Mouse (Mus musculus): Measurements from ENCODE around the gene Prrt2. TPM values are rescaled to one million over a fixed set of nuclear protein-coding genes. Genes with fewer than 3 reads are reported as not detected.
A peak's percentile ranks its signal among the peaks of the same experiment; 100 is the strongest.

Gene Prrt2
- 1.0 and 1.3 TPM in 2 replicates for polyA plus RNA-seq (2015; fragmentation: Nextera tagmentation; extraction: Ambion mirVana)

DNA sequence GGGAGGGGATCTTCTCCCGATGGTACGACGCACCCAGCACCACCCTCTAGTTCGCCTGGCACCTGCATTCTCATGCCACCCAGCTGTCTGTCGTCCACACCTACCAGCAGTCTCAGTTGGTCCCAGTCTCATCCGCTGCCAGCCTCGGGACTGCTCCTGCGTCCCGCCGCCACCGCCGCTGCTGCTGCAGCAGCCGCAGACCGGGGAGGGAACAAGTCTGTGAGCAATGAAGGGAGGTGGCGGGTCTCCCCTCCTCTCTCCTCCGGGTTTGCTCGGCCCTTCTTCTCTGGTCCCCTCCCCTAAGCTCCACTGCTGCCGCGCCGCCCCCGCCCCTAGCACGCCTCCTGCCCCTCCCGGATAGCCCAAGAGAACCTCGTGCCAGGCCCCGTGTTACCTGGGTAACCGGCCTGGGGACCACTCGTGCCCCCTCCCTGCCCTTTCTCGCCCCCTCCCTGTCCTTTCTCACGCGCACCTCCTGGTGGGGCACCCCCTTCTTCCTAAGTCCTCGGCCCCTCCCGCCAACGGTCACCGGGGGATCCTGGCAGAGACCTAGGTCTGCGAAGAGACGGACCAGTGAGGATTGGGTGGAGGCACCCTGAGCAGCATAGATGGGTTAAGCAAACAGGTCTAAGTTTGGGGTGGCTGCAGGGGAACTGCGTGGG, at the start of gene Prrt2, which contains the start of gene Gm42742:
Prrt2 (minus strand) TSS at position 311 of the 662 bp plus-strand sequence.
Gm42742 (minus strand) TSS at position 197 of the 662 bp plus-strand sequence.
- H3K9ac ChIP-seq (replicated peaks; ENCODE audit: low read depth), result peak within 1 kb of the TSS; percentile 20; the same call in 1 of the 2 replicates
- ATAC-seq, result no peak
- peak within 1 kb of the TSS; percentile 26; the same call in 1 of the 2 replicates for H3K27ac ChIP-seq (ENCODE audit: low read length)
- H3K27me3 ChIP-seq (replicated peaks; ENCODE audit: insufficient read depth, low read length), result no peaks in the 10 kb centered on the region
- TF ChIP-seq EP300 (IDR thresholded peaks at IDR 0.05) (no peak), CTCF (IDR thresholded peaks at IDR 0.05) (peak; percentile 9; the same call in 1 of the 2 replicates)
- no peaks in the 10 kb centered on the region; the same call in 1 of the 2 replicates for H3K36me3 ChIP-seq (ENCODE audit: insufficient read depth, low read length)
- peaks cover 22% of the 10 kb centered on the region; the same call in 1 of the 2 replicates for H3K4me1 ChIP-seq (ENCODE audit: insufficient read depth, low read depth, low read length)
- H3K4me3 ChIP-seq (ENCODE audit: low read depth, low read length), result peak within 1 kb of the TSS; percentile 26
- peak within 1 kb of the TSS; percentile 66 for H3K4me2 ChIP-seq (replicated peaks; ENCODE audit: low read depth, low read length)
- DNase-seq (ENCODE audit: low spot score), result peak; percentile 64
- WGBS, result 2% methylated on average over 32 of the region's 37 CpGs
- no peaks in the 10 kb centered on the region for H3K9me3 ChIP-seq (ENCODE audit: low read length)

DNA sequence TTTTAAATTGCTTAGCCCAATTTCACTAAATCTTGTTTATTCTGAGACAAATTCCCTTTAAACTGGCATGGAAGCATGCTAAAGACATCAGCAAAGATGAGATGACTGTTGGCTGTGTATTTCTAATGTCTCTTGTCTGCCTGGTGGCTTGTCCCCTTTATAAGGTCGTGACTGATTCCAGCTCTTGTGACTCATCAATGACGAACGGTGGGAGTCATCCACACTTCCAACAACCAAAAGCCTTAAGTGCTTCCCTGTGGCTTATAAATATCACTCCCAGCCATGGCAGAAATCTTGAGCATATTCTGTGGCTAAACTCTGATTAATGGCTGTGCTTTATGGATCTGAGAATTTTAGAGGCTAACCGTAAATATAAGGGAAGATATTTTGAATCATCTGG, 45.3 kb upstream of the Prrt2 start:
- 63% methylated on average over 4 of the region's 4 CpGs for WGBS
- H3K4me3 ChIP-seq (ENCODE audit: low read depth, low read length), result no peak overlapping the region
- TF ChIP-seq EP300 (IDR thresholded peaks at IDR 0.05) (no peak), CTCF (IDR thresholded peaks at IDR 0.05) (no peak)
- ATAC-seq (no peak), DNase-seq (ENCODE audit: low spot score) (no peak)
- H3K27me3 ChIP-seq (replicated peaks; ENCODE audit: insufficient read depth, low read length), result no peaks in the 10 kb centered on the region
- H3K9me3 ChIP-seq (ENCODE audit: low read length), result no peaks in the 10 kb centered on the region
- H3K4me1 ChIP-seq (ENCODE audit: insufficient read depth, low read depth, low read length), result no peaks in the 10 kb centered on the region
- no peak overlapping the region for H3K9ac ChIP-seq (replicated peaks; ENCODE audit: low read depth)
- no peak overlapping the region for H3K27ac ChIP-seq (ENCODE audit: low read length)
- no peaks in the 10 kb centered on the region for H3K36me3 ChIP-seq (ENCODE audit: insufficient read depth, low read length)
- no peak overlapping the region for H3K4me2 ChIP-seq (replicated peaks; ENCODE audit: low read depth, low read length)

DNA sequence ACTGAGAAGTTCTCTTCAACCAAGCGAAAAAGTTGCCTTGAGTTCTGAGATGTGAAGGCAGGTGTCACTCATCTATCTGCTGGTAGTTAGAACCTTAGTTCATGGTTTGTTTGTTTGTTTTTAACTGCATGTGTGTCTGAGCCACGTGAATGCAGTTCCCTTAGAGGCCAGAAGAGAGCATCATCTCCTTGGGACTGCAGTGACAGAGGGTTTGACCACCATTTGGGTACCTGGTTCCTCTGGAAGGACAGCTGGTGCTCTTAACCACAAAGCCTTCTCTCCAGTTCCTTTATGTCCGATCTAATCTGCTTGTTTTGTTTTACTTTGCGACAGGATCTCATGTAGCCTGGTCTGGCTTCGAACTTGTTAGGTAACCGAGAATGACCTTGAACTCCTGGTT, 44.5 kb upstream of the Prrt2 start:
- no peak overlapping the region for H3K9ac ChIP-seq (replicated peaks; ENCODE audit: low read depth)
- no peak for ATAC-seq
- H3K27me3 ChIP-seq (replicated peaks; ENCODE audit: insufficient read depth, low read length), result no peaks in the 10 kb centered on the region
- no peaks in the 10 kb centered on the region for H3K36me3 ChIP-seq (ENCODE audit: insufficient read depth, low read length)
- no peak for TF ChIP-seq EP300 (IDR thresholded peaks at IDR 0.05)
- TF ChIP-seq CTCF (IDR thresholded peaks at IDR 0.05), result peak; percentile 23
- H3K4me1 ChIP-seq (ENCODE audit: insufficient read depth, low read depth, low read length), result no peaks in the 10 kb centered on the region
- H3K4me3 ChIP-seq (ENCODE audit: low read depth, low read length), result no peak overlapping the region
- H3K4me2 ChIP-seq (replicated peaks; ENCODE audit: low read depth, low read length), result no peak overlapping the region
- H3K27ac ChIP-seq (ENCODE audit: low read length), result no peak overlapping the region
- 82% methylated on average over 6 of the region's 6 CpGs for WGBS
- no peak for DNase-seq (ENCODE audit: low spot score)
- no peaks in the 10 kb centered on the region for H3K9me3 ChIP-seq (ENCODE audit: low read length)

DNA sequence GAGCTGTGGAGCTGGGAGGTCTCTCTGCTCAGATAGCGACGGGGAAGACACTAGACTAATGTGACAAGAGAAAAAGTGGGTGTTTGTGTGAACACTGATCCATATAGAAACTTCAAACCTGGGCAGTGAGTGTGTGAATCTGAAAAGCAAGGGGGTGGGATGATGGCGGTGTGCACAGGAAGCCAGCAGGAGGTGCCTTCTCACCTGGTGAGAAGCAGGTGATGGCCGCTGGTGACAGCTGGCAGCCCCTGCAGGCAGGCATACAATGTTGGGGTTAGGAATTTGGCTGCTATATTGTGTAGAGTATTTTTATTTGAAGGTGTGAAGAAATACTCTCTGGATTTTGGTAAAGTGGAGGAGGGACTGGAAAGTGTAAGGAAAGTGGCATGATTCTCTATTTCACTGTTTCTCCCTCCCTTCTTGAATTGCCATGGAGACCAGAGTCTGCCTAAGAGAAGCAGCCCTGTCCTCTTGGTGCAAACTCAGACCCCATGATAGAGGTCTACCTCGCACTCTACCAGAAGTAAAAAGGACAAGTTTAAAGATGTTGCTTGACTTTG, 34.1 kb upstream of the Prrt2 start:
- TF ChIP-seq CTCF (IDR thresholded peaks at IDR 0.05) (peak; percentile 44), EP300 (IDR thresholded peaks at IDR 0.05) (no peak)
- no peak overlapping the region for H3K4me2 ChIP-seq (replicated peaks; ENCODE audit: low read depth, low read length)
- no peaks in the 10 kb centered on the region for H3K27me3 ChIP-seq (replicated peaks; ENCODE audit: insufficient read depth, low read length)
- H3K9ac ChIP-seq (replicated peaks; ENCODE audit: low read depth), result no peak overlapping the region
- DNase-seq (ENCODE audit: low spot score) (no peak), ATAC-seq (no peak)
- no peak overlapping the region for H3K4me3 ChIP-seq (ENCODE audit: low read depth, low read length)
- H3K9me3 ChIP-seq (ENCODE audit: low read length), result no peaks in the 10 kb centered on the region
- H3K36me3 ChIP-seq (ENCODE audit: insufficient read depth, low read length), result no peaks in the 10 kb centered on the region
- no peak overlapping the region for H3K27ac ChIP-seq (ENCODE audit: low read length)
- 51% methylated on average over 5 of the region's 5 CpGs for WGBS
- H3K4me1 ChIP-seq (ENCODE audit: insufficient read depth, low read depth, low read length), result no peaks in the 10 kb centered on the region

DNA sequence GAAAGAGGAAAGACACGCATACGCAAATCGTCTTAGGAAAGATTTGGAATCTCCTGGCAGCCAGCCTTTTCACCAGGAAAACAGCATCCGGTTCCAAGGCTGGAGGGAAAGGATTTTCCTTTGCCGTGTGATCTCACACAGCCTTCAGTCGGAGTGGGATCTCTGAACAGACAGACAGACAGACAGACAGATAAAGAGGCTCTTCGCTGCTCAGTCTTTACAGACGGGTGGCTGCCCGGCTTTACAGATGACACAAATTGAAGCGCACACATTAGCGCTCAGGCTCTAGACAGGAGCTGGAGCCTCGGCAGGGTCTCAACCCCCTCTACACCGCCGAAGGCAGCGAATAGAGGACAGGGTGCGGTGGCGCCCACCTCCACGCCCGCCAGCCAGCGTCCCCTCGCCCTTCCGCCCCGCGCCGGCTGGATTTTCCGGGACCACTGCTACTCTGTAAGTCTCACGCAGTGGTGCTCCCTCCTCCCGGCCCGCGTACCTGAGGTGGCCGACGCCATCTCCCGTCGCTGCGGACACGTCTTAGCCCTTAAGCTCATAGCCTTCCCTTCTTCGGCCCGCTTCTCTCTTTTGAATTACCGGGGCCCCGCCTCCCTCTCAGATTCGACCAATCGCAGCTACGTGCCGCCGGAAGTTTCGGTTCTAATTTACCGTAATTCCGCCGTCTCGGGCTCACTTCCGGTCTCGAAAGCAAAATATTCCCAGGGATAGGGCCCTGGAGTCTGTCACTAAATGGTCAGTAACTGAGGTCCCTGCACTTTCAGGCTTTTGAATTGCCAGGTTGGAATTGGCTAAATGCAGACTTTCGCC, 21.1 kb upstream of the Prrt2 start, which contains the start of gene Kif22:
Kif22 (minus strand) TSS at position 621 of the 822 bp plus-strand sequence.
- H3K36me3 ChIP-seq (ENCODE audit: insufficient read depth, low read length), result no peaks in the 10 kb centered on the region
- peak; percentile 95 for DNase-seq (ENCODE audit: low spot score)
- H3K4me3 ChIP-seq (ENCODE audit: low read depth, low read length), result peak within 1 kb of the TSS; percentile 80
- no peaks in the 10 kb centered on the region for H3K27me3 ChIP-seq (replicated peaks; ENCODE audit: insufficient read depth, low read length)
- peak within 1 kb of the TSS; percentile 94 for H3K4me2 ChIP-seq (replicated peaks; ENCODE audit: low read depth, low read length)
- peak; percentile 95 for ATAC-seq
- TF ChIP-seq CTCF (IDR thresholded peaks at IDR 0.05), result no peak
- TF ChIP-seq EP300 (IDR thresholded peaks at IDR 0.05), result peak; percentile 38
- peaks cover 8% of the 10 kb centered on the region; the same call in 1 of the 2 replicates for H3K4me1 ChIP-seq (ENCODE audit: insufficient read depth, low read depth, low read length)
- H3K9me3 ChIP-seq (ENCODE audit: low read length), result no peaks in the 10 kb centered on the region
- H3K9ac ChIP-seq (replicated peaks; ENCODE audit: low read depth), result peak within 1 kb of the TSS; percentile 48
- 1% methylated on average over 53 of the region's 53 CpGs for WGBS
- peak within 1 kb of the TSS; percentile 33 for H3K27ac ChIP-seq (ENCODE audit: low read length)

- H3K9ac ChIP-seq (replicated peaks; ENCODE audit: low read depth), result no peak overlapping the region
- no peak overlapping the region for H3K4me3 ChIP-seq (ENCODE audit: low read depth, low read length)
- no peak for TF ChIP-seq EP300 (IDR thresholded peaks at IDR 0.05)
- TF ChIP-seq CTCF (IDR thresholded peaks at IDR 0.05), result no peak
- no peak for ATAC-seq
- H3K27me3 ChIP-seq (replicated peaks; ENCODE audit: insufficient read depth, low read length), result no peaks in the 10 kb centered on the region
- WGBS, result 56% methylated on average over 1 of the region's 1 CpGs
- H3K4me2 ChIP-seq (replicated peaks; ENCODE audit: low read depth, low read length), result no peak overlapping the region
- H3K27ac ChIP-seq (ENCODE audit: low read length), result no peak overlapping the region
- DNase-seq (ENCODE audit: low spot score), result no peak
- H3K36me3 ChIP-seq (ENCODE audit: insufficient read depth, low read length), result peaks cover 4% of the 10 kb centered on the region; the same call in 1 of the 2 replicates
- H3K4me1 ChIP-seq (ENCODE audit: insufficient read depth, low read depth, low read length), result no peaks in the 10 kb centered on the region
- no peaks in the 10 kb centered on the region for H3K9me3 ChIP-seq (ENCODE audit: low read length)
Observed at GRCm38 (mm10) chr7:127031244-127031643, 10.2 kb upstream of the Prrt2 start.

All from lung, postnatal 0 days (tissue).